Mouse (Mus musculus): Measurements from ENCODE around the gene Hoxd8. TPM values are rescaled to one million over a fixed set of nuclear protein-coding genes. Genes with fewer than 3 reads are reported as not detected.

Hoxd8 gene
- polyA plus RNA-seq, 1 experiment from 2014 or later = 36.4 TPM

DNA sequence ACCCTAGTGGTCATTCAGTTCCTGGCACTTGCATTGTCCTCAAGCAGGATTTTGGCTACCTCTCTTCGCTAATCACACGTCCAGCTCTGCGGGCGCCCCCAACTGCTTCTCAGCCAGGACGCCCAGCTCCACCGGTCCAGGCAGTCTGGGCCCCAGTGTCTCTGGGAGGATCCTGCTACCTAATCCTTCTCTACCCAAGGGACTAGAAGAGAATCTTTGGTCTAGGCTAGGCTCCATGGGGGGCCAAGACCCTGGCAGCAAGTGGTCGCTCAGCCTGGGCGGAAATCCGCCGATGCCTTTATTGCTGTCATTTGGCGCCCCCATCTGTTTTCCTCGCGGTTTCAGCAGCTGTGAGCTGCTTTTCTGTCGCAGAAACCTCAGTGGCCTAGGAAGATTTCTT is 42.7 kb upstream of the Hoxd8 start:
- H3K9ac ChIP-seq = no peak overlapping the region
- peak overlapping the region; percentile 20 for H3K4me3 ChIP-seq (replicated peaks)
- H3K27ac ChIP-seq = no peak overlapping the region
- peaks cover 29% of the 10 kb centered on the region for H3K4me1 ChIP-seq
- under 1% methylated on average over 14 of the region's 14 CpGs for WGBS
- peaks cover 99% of the 10 kb centered on the region for H3K27me3 ChIP-seq
- peak overlapping the region; percentile 52 for H3K4me2 ChIP-seq
- ATAC-seq (replicated peaks; ENCODE audit: low FRiP score) = peak; percentile 58; the same call in 1 of the 2 replicates
- no peaks in the 10 kb centered on the region for H3K36me3 ChIP-seq
- no peaks in the 10 kb centered on the region for H3K9me3 ChIP-seq (replicated peaks)

DNA sequence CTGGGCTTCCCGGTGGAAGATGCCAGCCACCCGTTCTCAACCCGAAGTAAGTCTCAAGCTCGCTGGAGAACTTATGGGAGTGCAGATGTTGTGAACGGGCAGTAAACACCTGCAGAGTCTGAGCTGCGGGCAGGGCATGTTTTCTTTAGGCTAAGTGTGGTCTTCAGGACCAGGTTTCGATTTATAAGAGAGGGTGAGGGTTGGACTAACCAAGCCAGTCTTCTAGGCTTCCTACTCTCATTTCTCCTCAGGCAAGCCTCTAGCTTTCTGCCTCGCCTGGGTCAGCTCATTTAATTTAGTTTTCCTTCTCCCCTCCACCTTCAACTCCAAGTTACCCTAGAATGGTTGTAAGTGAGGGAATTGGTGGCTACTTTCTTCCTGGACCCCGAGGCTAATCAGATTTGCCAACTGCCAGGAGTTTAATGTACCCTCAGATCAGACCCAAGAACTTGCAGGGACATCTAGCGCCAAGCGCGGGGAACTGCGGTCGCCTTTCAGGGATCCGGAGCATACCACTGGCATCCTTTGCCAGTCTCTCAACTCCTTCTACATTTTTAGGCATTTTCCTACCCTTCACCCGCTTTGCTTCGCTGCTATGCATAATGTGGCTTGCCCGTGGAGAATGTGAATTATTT is 41.0 kb upstream of the Hoxd8 start:
- H3K9ac ChIP-seq = no peak overlapping the region
- H3K9me3 ChIP-seq (replicated peaks) = no peaks in the 10 kb centered on the region
- no peak overlapping the region for H3K27ac ChIP-seq
- 3% methylated on average over 18 of the region's 18 CpGs for WGBS
- no peak overlapping the region for H3K4me3 ChIP-seq (replicated peaks)
- H3K4me1 ChIP-seq = peaks cover 35% of the 10 kb centered on the region
- no peak for ATAC-seq (replicated peaks; ENCODE audit: low FRiP score)
- H3K4me2 ChIP-seq = peak overlapping the region; percentile 23; the same call in 1 of the 2 replicates
- peaks cover 98% of the 10 kb centered on the region for H3K27me3 ChIP-seq
- no peaks in the 10 kb centered on the region for H3K36me3 ChIP-seq

DNA sequence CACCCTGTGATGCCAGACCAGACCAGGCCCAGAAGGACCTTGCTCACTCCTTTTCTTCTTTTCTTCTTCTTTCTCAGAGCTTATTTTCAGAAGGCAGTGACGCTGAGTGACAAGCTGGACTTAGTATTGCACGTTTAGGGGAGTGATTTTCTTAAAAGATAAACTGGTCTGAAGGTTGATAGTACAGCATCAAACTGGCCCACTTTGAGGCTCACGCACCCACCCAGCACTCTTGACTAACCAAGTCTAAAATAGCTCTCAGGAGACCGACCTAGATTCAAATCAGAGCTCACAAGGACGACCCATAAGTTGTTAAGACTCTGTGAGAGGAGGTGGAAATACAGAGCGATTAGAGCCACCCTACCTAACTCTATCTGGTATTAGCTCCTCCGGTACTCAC is 38.0 kb upstream of the Hoxd8 start:
- Histone ChIP-seq H3K9ac (no peak overlapping the region), H3K27ac (no peak overlapping the region), H3K4me1 (peaks cover 27% of the 10 kb centered on the region), H3K4me3 (replicated peaks) (no peak overlapping the region), H3K36me3 (no peaks in the 10 kb centered on the region), H3K9me3 (replicated peaks) (no peaks in the 10 kb centered on the region), H3K27me3 (peaks cover 96% of the 10 kb centered on the region), H3K4me2 (no peak overlapping the region)
- 3% methylated on average over 7 of the region's 7 CpGs for WGBS
- ATAC-seq (replicated peaks; ENCODE audit: low FRiP score) = no peak

DNA sequence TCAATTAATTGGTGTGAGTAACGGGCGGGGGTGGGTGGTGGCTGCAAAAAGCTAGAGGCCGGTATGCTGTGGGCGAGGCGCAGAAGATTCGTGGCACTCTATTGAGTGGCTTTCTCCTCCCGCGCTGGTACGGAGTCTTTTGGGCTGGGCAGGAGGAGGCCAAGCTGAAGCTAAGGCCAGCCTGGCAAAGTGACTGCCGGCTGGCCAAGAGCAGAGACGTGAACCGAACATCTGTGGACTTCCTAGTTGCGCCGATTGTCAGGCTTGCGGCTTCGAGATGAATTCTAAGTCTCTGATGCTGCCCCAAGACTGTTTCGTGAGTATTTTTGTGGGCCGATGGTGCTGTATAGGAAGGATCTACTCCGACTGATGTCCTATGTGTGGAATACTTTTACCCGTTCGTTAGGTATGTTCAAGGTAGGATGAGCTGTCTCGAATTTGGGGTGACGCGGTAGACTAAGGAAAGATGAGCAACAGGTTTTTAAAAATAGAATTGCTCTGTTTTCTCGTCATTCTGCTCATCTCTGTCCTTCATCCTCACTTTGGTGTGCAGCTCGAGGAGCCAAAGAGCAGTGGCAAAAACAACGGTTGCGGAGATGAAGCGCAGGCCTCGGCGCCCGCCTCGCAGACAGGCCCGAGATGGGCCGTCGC is 37.1 kb upstream of the Hoxd8 start:
- no peak overlapping the region for H3K27ac ChIP-seq
- peaks cover 24% of the 10 kb centered on the region for H3K4me1 ChIP-seq
- no peak overlapping the region for H3K9ac ChIP-seq
- peak overlapping the region; percentile 52 for H3K4me3 ChIP-seq (replicated peaks)
- peaks cover 96% of the 10 kb centered on the region for H3K27me3 ChIP-seq
- H3K9me3 ChIP-seq (replicated peaks) = no peaks in the 10 kb centered on the region
- ATAC-seq (replicated peaks; ENCODE audit: low FRiP score) = peak; percentile 31; the same call in 1 of the 2 replicates
- peak overlapping the region; percentile 93 for H3K4me2 ChIP-seq
- WGBS = under 1% methylated on average over 35 of the region's 36 CpGs
- H3K36me3 ChIP-seq = no peaks in the 10 kb centered on the region

DNA sequence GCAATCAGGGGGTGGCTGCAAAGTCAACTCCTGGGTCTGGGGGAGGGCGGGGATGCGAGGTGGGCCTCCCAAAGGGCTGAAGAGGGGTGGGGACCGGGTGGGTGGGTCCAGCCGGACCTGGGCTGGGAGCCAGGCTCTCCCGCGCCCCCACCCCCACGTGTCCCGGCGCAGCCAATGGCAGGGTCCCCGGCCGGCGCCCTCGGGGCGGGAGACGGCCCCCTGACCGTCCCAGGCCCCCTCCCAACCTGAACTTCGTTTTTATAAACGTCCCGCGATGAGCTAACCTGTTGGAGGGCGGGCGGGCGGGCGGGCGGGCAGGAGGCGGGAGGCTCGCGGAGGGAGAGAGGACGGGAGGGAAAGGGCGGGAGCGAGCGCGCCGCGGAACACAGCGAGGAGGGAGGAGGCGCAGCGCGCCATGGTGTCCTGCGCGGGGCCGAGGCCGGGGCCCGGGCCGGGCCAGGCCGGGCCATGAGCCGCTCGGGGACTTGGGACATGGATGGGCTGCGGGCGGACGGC is 36.5 kb upstream of the Hoxd8 start, which contains the start of gene Hoxd13:
Gene Hoxd13 (plus strand): TSS at position 469 of the 516 bp plus-strand sequence.
- no peak within 1 kb of the TSS for H3K27ac ChIP-seq
- peak within 1 kb of the TSS; percentile 52 for H3K4me3 ChIP-seq (replicated peaks)
- H3K27me3 ChIP-seq = peaks cover 96% of the 10 kb centered on the region
- H3K4me1 ChIP-seq = peaks cover 29% of the 10 kb centered on the region
- 0 out of 2 replicates have a peak within 1 kb of the TSS, but pooled peaks have one; percentile 35 for H3K9ac ChIP-seq
- no peaks in the 10 kb centered on the region for H3K36me3 ChIP-seq
- ATAC-seq (replicated peaks; ENCODE audit: low FRiP score) = peak; percentile 85
- peak within 1 kb of the TSS; percentile 93 for H3K4me2 ChIP-seq
- H3K9me3 ChIP-seq (replicated peaks) = no peaks in the 10 kb centered on the region
- WGBS = 1% methylated on average over 37 of the region's 51 CpGs

DNA sequence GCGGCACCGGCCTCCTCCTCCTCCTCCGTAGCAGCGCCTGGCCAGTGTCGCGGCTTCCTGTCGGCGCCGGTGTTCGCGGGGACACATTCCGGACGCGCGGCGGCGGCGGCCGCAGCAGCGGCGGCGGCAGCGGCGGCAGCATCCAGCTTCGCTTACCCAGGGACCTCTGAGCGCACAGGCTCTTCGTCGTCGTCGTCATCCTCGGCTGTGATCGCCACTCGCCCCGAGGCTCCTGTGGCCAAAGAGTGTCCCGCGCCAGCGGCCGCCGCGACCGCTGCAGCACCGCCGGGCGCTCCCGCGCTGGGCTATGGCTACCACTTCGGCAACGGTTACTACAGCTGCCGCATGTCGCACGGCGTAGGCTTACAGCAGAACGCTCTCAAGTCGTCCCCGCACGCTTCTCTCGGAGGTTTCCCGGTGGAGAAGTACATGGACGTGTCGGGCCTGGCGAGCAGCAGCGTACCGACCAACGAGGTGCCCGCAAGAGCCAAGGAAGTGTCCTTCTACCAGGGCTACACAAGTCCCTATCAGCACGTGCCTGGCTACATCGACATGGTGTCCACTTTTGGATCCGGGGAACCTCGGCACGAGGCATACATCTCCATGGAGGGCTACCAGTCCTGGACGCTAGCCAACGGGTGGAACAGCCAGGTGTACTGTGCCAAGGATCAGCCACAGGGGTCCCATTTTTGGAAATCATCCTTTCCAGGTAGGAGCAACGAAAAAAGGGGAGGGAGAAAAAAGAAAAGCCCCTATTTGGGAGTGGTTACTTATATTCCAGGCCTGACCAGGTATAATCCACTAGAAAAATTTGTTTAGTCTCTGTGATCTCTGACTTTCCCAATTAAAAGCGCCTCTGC is 35.8 kb upstream of the Hoxd8 start:
- no peaks in the 10 kb centered on the region for H3K9me3 ChIP-seq (replicated peaks)
- H3K4me1 ChIP-seq = peaks cover 32% of the 10 kb centered on the region
- H3K27me3 ChIP-seq = peaks cover 96% of the 10 kb centered on the region
- H3K9ac ChIP-seq = 0 out of 2 replicates have a peak overlapping the region, but pooled peaks have one; percentile 35
- no peak overlapping the region for H3K27ac ChIP-seq
- H3K36me3 ChIP-seq = no peaks in the 10 kb centered on the region
- H3K4me3 ChIP-seq (replicated peaks) = peak overlapping the region; percentile 52
- peak; percentile 53; the same call in 1 of the 2 replicates for ATAC-seq (replicated peaks; ENCODE audit: low FRiP score)
- under 1% methylated on average over 74 of the region's 74 CpGs for WGBS
- H3K4me2 ChIP-seq = peak overlapping the region; percentile 93

DNA sequence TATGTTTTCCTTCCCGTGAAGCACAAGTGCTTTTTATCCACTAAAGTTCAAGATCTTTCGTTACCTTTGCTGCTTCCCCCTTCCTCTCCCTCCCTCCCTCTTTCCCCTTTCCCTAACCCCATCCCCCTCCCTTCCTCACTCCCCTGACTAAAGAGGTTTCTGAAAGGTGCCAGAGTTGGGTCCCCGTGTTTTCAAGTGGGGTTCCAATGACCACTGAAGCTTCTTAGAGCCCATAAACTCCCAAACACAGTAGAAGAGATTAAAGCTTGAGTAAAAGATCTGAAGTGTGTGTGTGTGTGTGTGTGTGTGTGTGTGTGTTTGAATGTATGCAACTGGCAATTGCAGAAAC is 35.2 kb upstream of the Hoxd8 start:
- 0% methylated on average over 3 of the region's 3 CpGs for WGBS
- no peak overlapping the region for H3K9ac ChIP-seq
- no peak overlapping the region for H3K27ac ChIP-seq
- no peak overlapping the region for H3K4me2 ChIP-seq
- no peak for ATAC-seq (replicated peaks; ENCODE audit: low FRiP score)
- H3K4me1 ChIP-seq = peaks cover 38% of the 10 kb centered on the region
- H3K27me3 ChIP-seq = peaks cover 96% of the 10 kb centered on the region
- no peak overlapping the region for H3K4me3 ChIP-seq (replicated peaks)
- no peaks in the 10 kb centered on the region for H3K36me3 ChIP-seq
- H3K9me3 ChIP-seq (replicated peaks) = no peaks in the 10 kb centered on the region

DNA sequence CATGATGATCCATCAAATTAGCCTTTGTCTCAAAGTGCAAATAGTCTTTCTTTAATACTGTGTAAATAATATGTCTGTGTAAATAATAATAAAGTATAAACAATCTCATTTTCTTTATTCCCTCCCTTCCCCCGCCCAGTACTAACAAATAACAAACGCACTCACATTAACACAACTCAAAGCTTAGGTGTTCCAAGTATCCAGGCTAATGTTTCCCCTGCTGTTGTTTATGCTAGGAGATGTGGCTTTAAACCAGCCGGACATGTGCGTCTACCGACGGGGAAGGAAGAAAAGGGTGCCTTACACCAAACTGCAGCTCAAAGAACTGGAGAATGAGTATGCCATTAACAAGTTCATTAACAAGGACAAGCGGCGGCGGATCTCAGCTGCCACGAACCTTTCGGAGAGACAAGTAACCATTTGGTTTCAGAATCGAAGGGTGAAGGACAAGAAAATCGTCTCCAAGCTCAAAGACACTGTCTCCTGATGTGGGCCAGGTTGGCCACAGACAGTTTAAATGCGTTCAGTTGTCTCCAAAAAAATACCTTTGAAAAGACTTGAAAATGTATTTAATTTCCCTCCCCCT is 34.7 kb upstream of the Hoxd8 start:
- ATAC-seq (replicated peaks; ENCODE audit: low FRiP score) = no peak
- 3% methylated on average over 14 of the region's 14 CpGs for WGBS
- H3K4me1 ChIP-seq = peaks cover 43% of the 10 kb centered on the region
- no peaks in the 10 kb centered on the region for H3K9me3 ChIP-seq (replicated peaks)
- no peaks in the 10 kb centered on the region for H3K36me3 ChIP-seq
- no peak overlapping the region for H3K4me3 ChIP-seq (replicated peaks)
- no peak overlapping the region for H3K9ac ChIP-seq
- no peak overlapping the region for H3K27ac ChIP-seq
- H3K4me2 ChIP-seq = no peak overlapping the region
- H3K27me3 ChIP-seq = peaks cover 96% of the 10 kb centered on the region

DNA sequence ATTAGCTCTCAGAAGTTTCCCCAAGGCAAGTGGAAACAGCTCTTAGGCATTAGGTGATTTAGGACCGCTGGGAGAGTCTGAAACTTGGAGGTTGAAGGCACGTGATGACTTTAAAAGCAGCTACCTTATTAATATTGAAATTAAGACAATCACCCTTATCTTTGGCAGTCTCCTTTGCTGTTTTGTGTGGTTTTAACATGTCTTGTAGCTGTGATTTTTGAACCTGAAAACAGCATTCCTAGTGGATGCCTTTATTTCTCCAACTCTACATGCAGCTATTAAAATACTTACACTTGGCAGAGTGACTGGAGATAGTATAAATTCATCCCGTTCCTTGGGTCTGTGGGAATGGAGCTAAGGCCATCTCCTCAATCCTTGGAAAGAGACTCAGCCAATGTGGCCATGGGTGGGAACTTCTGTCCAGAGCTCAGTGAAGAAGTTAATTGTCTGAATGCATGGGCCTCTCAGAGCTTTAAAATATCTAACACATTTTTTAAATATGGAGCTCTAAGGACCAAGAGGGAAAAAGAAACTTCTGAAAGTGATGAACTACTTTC is 33.7 kb upstream of the Hoxd8 start:
- H3K9me3 ChIP-seq (replicated peaks) = no peaks in the 10 kb centered on the region
- peaks cover 96% of the 10 kb centered on the region for H3K27me3 ChIP-seq
- no peak overlapping the region for H3K9ac ChIP-seq
- no peak overlapping the region for H3K4me2 ChIP-seq
- 12% methylated on average over 3 of the region's 3 CpGs for WGBS
- no peak for ATAC-seq (replicated peaks; ENCODE audit: low FRiP score)
- peaks cover 53% of the 10 kb centered on the region for H3K4me1 ChIP-seq
- H3K36me3 ChIP-seq = no peaks in the 10 kb centered on the region
- no peak overlapping the region for H3K27ac ChIP-seq
- no peak overlapping the region for H3K4me3 ChIP-seq (replicated peaks)

DNA sequence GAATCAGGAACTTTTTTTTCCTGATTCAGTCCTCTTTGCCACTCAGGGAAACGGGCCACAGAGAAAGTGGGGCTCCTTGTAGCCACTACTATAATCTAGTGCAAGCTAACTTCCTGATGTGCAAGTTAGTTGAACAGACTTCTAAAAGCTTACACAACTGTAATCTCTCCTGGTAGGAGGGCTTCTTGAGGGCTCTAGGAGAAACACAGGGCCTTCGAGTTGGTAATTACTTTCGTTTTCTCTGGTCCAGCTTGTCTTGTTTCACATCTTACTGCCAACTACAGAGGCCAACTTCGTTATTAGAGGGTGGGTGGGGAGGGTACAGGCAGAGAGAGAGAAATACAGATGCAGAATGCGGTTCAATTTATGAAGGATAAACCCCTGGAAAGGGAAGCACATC is 32.6 kb upstream of the Hoxd8 start:
- Histone ChIP-seq H3K4me1 (peaks cover 64% of the 10 kb centered on the region), H3K9me3 (replicated peaks) (no peaks in the 10 kb centered on the region), H3K9ac (no peak overlapping the region), H3K4me2 (no peak overlapping the region), H3K4me3 (replicated peaks) (no peak overlapping the region), H3K36me3 (no peaks in the 10 kb centered on the region), H3K27me3 (peaks cover 97% of the 10 kb centered on the region), H3K27ac (no peak overlapping the region)
- WGBS = 35% methylated on average over 5 of the region's 5 CpGs
- ATAC-seq (replicated peaks; ENCODE audit: low FRiP score) = no peak

Measured in kidney, embryonic 15.5 days (tissue).